Mouse (Mus musculus): ENCODE measurements around the gene Ceacam19.

DNA sequence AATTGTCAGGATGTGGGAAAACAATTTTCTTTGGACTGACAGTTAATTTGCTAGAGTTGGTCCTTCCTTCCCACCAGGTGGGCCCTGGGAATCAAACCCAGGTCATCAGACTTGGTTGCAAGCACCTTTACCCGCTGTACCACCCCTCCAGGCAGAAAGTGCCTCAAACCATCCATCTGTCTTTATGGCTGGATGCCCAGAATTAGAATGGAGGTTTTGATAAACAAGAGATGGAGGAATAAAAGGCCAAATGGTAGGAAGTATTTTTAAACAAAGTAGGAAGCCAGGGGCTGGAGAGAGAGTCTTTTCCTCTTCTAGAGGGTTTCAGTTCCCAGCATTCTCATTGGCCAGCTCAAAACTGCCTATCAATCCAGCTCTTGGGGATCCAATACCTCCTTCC, 37.6 kb upstream of the Ceacam19 start:
- TF ChIP-seq GATA1 (IDR thresholded peaks at IDR 0.05; ENCODE audit: borderline replicate concordance, low read length) (no peak), FLI1 (IDR thresholded peaks at IDR 0.05; ENCODE audit: low read length) (no peak)

All from megakaryocyte, embryonic 14.5 days (primary cell).